Mouse (Mus musculus): ENCODE results near the gene Gpbp1l1. TPM values are rescaled to one million over a fixed set of nuclear protein-coding genes. Genes with fewer than 3 reads are reported as not detected.

Gene Gpbp1l1
- polyA plus RNA-seq, 1 experiment from 2014 or later, result 32.2 TPM

- H3K4me3 ChIP-seq (replicated peaks; ENCODE audit: low read length), result peak overlapping the region; percentile 72
- 0 out of 2 replicates have a peak, but pooled peaks cover 4% of the 10 kb centered on the region for H3K4me1 ChIP-seq (ENCODE audit: control insufficient read depth, insufficient read depth, low read length)
- H3K27ac ChIP-seq (ENCODE audit: low read length), result peak overlapping the region; percentile 47
- no peaks in the 10 kb centered on the region for H3K9me3 ChIP-seq (replicated peaks; ENCODE audit: control insufficient read depth, low read length)
- peak overlapping the region; percentile 87 for H3K9ac ChIP-seq (ENCODE audit: low read length)
- ATAC-seq (ENCODE audit: insufficient read depth, low FRiP score), result no peak
- no peaks in the 10 kb centered on the region for H3K36me3 ChIP-seq (ENCODE audit: control insufficient read depth, insufficient read depth, low read length)
- H3K27me3 ChIP-seq (ENCODE audit: control insufficient read depth, insufficient read depth, low read length), result no peaks in the 10 kb centered on the region
- H3K4me2 ChIP-seq (ENCODE audit: low read depth, low read length), result peak overlapping the region; percentile 67
- WGBS, result 2% methylated on average over 15 of the region's 15 CpGs
Measured at GRCm38 (mm10) chr4:116558151-116558882, 859 bp downstream of the Gpbp1l1 start.

- no peak overlapping the region for H3K4me3 ChIP-seq (replicated peaks; ENCODE audit: low read length)
- H3K36me3 ChIP-seq (ENCODE audit: control insufficient read depth, insufficient read depth, low read length), result peaks cover 11% of the 10 kb centered on the region
- no peak overlapping the region for H3K9ac ChIP-seq (ENCODE audit: low read length)
- no peaks in the 10 kb centered on the region; the same call in 1 of the 2 replicates for H3K9me3 ChIP-seq (replicated peaks; ENCODE audit: control insufficient read depth, low read length)
- WGBS, result 74% methylated on average over 8 of the region's 8 CpGs
- ATAC-seq (ENCODE audit: insufficient read depth, low FRiP score), result no peak
- no peaks in the 10 kb centered on the region for H3K27me3 ChIP-seq (ENCODE audit: control insufficient read depth, insufficient read depth, low read length)
- peaks cover 17% of the 10 kb centered on the region for H3K4me1 ChIP-seq (ENCODE audit: control insufficient read depth, insufficient read depth, low read length)
- no peak overlapping the region for H3K4me2 ChIP-seq (ENCODE audit: low read depth, low read length)
- H3K27ac ChIP-seq (ENCODE audit: low read length), result no peak overlapping the region
Measured at GRCm38 (mm10) chr4:116595793-116596192, 38.3 kb downstream of the Gpbp1l1 start.

GRCm38 (mm10) chr4:116596379-116596778, 38.9 kb downstream of the Gpbp1l1 start, which contains the start of gene Ccdc17:
TSS of gene Ccdc17 (plus strand) at chr4:116596654.
- peak within 1 kb of the TSS; percentile 87 for H3K9ac ChIP-seq (ENCODE audit: low read length)
- peaks cover 17% of the 10 kb centered on the region for H3K4me1 ChIP-seq (ENCODE audit: control insufficient read depth, insufficient read depth, low read length)
- no peak for ATAC-seq (ENCODE audit: insufficient read depth, low FRiP score)
- H3K4me3 ChIP-seq (replicated peaks; ENCODE audit: low read length), result peak within 1 kb of the TSS; percentile 55
- H3K4me2 ChIP-seq (ENCODE audit: low read depth, low read length), result peak within 1 kb of the TSS; percentile 72
- 22% methylated on average over 5 of the region's 5 CpGs for WGBS
- H3K27me3 ChIP-seq (ENCODE audit: control insufficient read depth, insufficient read depth, low read length), result no peaks in the 10 kb centered on the region
- peaks cover 15% of the 10 kb centered on the region for H3K36me3 ChIP-seq (ENCODE audit: control insufficient read depth, insufficient read depth, low read length)
- H3K27ac ChIP-seq (ENCODE audit: low read length), result peak within 1 kb of the TSS; percentile 89
- no peaks in the 10 kb centered on the region; the same call in 1 of the 2 replicates for H3K9me3 ChIP-seq (replicated peaks; ENCODE audit: control insufficient read depth, low read length)

- H3K4me3 ChIP-seq (replicated peaks; ENCODE audit: low read length), result peak overlapping the region; percentile 55
- H3K27me3 ChIP-seq (ENCODE audit: control insufficient read depth, insufficient read depth, low read length), result no peaks in the 10 kb centered on the region
- peak; percentile 98 for ATAC-seq (ENCODE audit: insufficient read depth, low FRiP score)
- peaks cover 17% of the 10 kb centered on the region for H3K4me1 ChIP-seq (ENCODE audit: control insufficient read depth, insufficient read depth, low read length)
- H3K9me3 ChIP-seq (replicated peaks; ENCODE audit: control insufficient read depth, low read length), result no peaks in the 10 kb centered on the region; the same call in 1 of the 2 replicates
- under 1% methylated on average over 50 of the region's 50 CpGs for WGBS
- peak overlapping the region; percentile 87 for H3K9ac ChIP-seq (ENCODE audit: low read length)
- H3K36me3 ChIP-seq (ENCODE audit: control insufficient read depth, insufficient read depth, low read length), result peaks cover 16% of the 10 kb centered on the region
- peak overlapping the region; percentile 72 for H3K4me2 ChIP-seq (ENCODE audit: low read depth, low read length)
- H3K27ac ChIP-seq (ENCODE audit: low read length), result peak overlapping the region; percentile 89
Measured at GRCm38 (mm10) chr4:116596978-116597881, 39.8 kb downstream of the Gpbp1l1 start.

GRCm38 (mm10) chr4:116612621-116613020, 55.2 kb downstream of the Gpbp1l1 start:
- H3K36me3 ChIP-seq (ENCODE audit: control insufficient read depth, insufficient read depth, low read length), result peaks cover 17% of the 10 kb centered on the region; the same call in 1 of the 2 replicates
- H3K27me3 ChIP-seq (ENCODE audit: control insufficient read depth, insufficient read depth, low read length), result no peaks in the 10 kb centered on the region
- no peaks in the 10 kb centered on the region for H3K4me1 ChIP-seq (ENCODE audit: control insufficient read depth, insufficient read depth, low read length)
- H3K4me3 ChIP-seq (replicated peaks; ENCODE audit: low read length), result no peak overlapping the region
- no peak overlapping the region for H3K27ac ChIP-seq (ENCODE audit: low read length)
- H3K9ac ChIP-seq (ENCODE audit: low read length), result no peak overlapping the region
- WGBS, result 96% methylated on average over 2 of the region's 2 CpGs
- no peak overlapping the region for H3K4me2 ChIP-seq (ENCODE audit: low read depth, low read length)
- no peaks in the 10 kb centered on the region for H3K9me3 ChIP-seq (replicated peaks; ENCODE audit: control insufficient read depth, low read length)
- no peak for ATAC-seq (ENCODE audit: insufficient read depth, low FRiP score)

- Histone ChIP-seq H3K36me3 (ENCODE audit: control insufficient read depth, insufficient read depth, low read length) (peaks cover 14% of the 10 kb centered on the region; the same call in 1 of the 2 replicates), H3K27me3 (ENCODE audit: control insufficient read depth, insufficient read depth, low read length) (no peaks in the 10 kb centered on the region), H3K27ac (ENCODE audit: low read length) (no peak overlapping the region), H3K4me2 (ENCODE audit: low read depth, low read length) (no peak overlapping the region), H3K4me1 (ENCODE audit: control insufficient read depth, insufficient read depth, low read length) (no peaks in the 10 kb centered on the region), H3K9me3 (replicated peaks; ENCODE audit: control insufficient read depth, low read length) (no peaks in the 10 kb centered on the region), H3K9ac (ENCODE audit: low read length) (no peak overlapping the region), H3K4me3 (replicated peaks; ENCODE audit: low read length) (no peak overlapping the region)
- WGBS, result 95% methylated on average over 2 of the region's 2 CpGs
- ATAC-seq (ENCODE audit: insufficient read depth, low FRiP score), result no peak
Measured at GRCm38 (mm10) chr4:116615237-116615636, 57.8 kb downstream of the Gpbp1l1 start.

- Histone ChIP-seq H3K4me2 (ENCODE audit: low read depth, low read length) (no peak overlapping the region), H3K27me3 (ENCODE audit: control insufficient read depth, insufficient read depth, low read length) (no peaks in the 10 kb centered on the region), H3K4me1 (ENCODE audit: control insufficient read depth, insufficient read depth, low read length) (peaks cover 14% of the 10 kb centered on the region; the same call in 1 of the 2 replicates), H3K4me3 (replicated peaks; ENCODE audit: low read length) (no peak overlapping the region), H3K9me3 (replicated peaks; ENCODE audit: control insufficient read depth, low read length) (no peaks in the 10 kb centered on the region), H3K9ac (ENCODE audit: low read length) (no peak overlapping the region), H3K27ac (ENCODE audit: low read length) (no peak overlapping the region), H3K36me3 (ENCODE audit: control insufficient read depth, insufficient read depth, low read length) (no peaks in the 10 kb centered on the region)
- WGBS, result 92% methylated on average over 4 of the region's 4 CpGs
- no peak for ATAC-seq (ENCODE audit: insufficient read depth, low FRiP score)
Measured at GRCm38 (mm10) chr4:116624831-116625230, 67.4 kb downstream of the Gpbp1l1 start.

GRCm38 (mm10) chr4:116626658-116627358, 69.3 kb downstream of the Gpbp1l1 start:
- H3K4me1 ChIP-seq (ENCODE audit: control insufficient read depth, insufficient read depth, low read length), result peaks cover 14% of the 10 kb centered on the region; the same call in 1 of the 2 replicates
- peak overlapping the region; percentile 98 for H3K4me3 ChIP-seq (replicated peaks; ENCODE audit: low read length)
- H3K36me3 ChIP-seq (ENCODE audit: control insufficient read depth, insufficient read depth, low read length), result no peaks in the 10 kb centered on the region
- peak overlapping the region; percentile 95 for H3K27ac ChIP-seq (ENCODE audit: low read length)
- H3K9ac ChIP-seq (ENCODE audit: low read length), result peak overlapping the region; percentile 88
- under 1% methylated on average over 53 of the region's 53 CpGs for WGBS
- ATAC-seq (ENCODE audit: insufficient read depth, low FRiP score), result peak; percentile 87
- H3K27me3 ChIP-seq (ENCODE audit: control insufficient read depth, insufficient read depth, low read length), result no peaks in the 10 kb centered on the region
- peak overlapping the region; percentile 67 for H3K4me2 ChIP-seq (ENCODE audit: low read depth, low read length)
- H3K9me3 ChIP-seq (replicated peaks; ENCODE audit: control insufficient read depth, low read length), result no peaks in the 10 kb centered on the region

Measured in stomach, embryonic 16.5 days (tissue).